Mouse (Mus musculus) kidney, postnatal 0 days (tissue): Measurements from ENCODE around the gene Ptgir. TPM values are rescaled to one million over a fixed set of nuclear protein-coding genes. Genes with fewer than 3 reads are reported as not detected.
A peak's percentile ranks its signal among the peaks of the same experiment; 100 is the strongest.

ENCODE experiments used
- ATAC-seq: fragments of 200-750 bp; cut with Nextera tagmentation; replicated peaks from 2 replicates; pipeline ENCODE4 v1.8.0; 2017; ENCODE audit warnings: low read depth, moderate number of reproducible peaks, moderate TSS enrichment, moderate library complexity; ENCODE audit not compliant: low FRiP score
- DNase-seq: peaks from one replicate; pipeline ENCODE4 v3.0.0-alpha.2; 2016; ENCODE audit warnings: low spot score
- H3K27ac ChIP-seq: fragments of 300-500 bp; sonication (generic); 2 replicates; pipeline ENCODE4 v1.5.1; 2014; ENCODE audit warnings: mild to moderate bottlenecking
- H3K27me3 ChIP-seq: fragments of 300-500 bp; sonication (generic); 2 replicates; pipeline ENCODE4 v1.6.1; 2014; ENCODE audit warnings: low read length, mixed read lengths; ENCODE audit not compliant: insufficient read depth
- H3K36me3 ChIP-seq: fragments of 300-500 bp; sonication (generic); 2 replicates; pipeline ENCODE4 v1.6.1; 2014; ENCODE audit warnings: low read length, mixed read lengths; ENCODE audit not compliant: insufficient read depth
- H3K4me1 ChIP-seq: fragments of 300-500 bp; sonication (generic); replicated peaks from 2 replicates; pipeline ENCODE4 v1.6.1; 2014; ENCODE audit warnings: antibody characterized with exemption, low read length, mixed read lengths; ENCODE audit not compliant: insufficient read depth
- H3K4me2 ChIP-seq: fragments of 300-500 bp; sonication (generic); 2 replicates; pipeline ENCODE4 v1.6.1; 2014; ENCODE audit warnings: mild to moderate bottlenecking, low read length, moderate library complexity, mixed read lengths
- H3K4me3 ChIP-seq: fragments of 300-500 bp; sonication (generic); replicated peaks from 2 replicates; pipeline ENCODE4 v1.5.1; 2014; ENCODE audit warnings: low read depth, low read length
- H3K9ac ChIP-seq: fragments of 300-500 bp; sonication (generic); 2 replicates; pipeline ENCODE4 v1.6.1; 2014; ENCODE audit warnings: low read depth, low read length
- H3K9me3 ChIP-seq: fragments of 300-500 bp; sonication (generic); replicated peaks from 2 replicates; pipeline ENCODE4 v1.6.1; 2016; ENCODE audit warnings: low read length, inconsistent platforms, mixed read lengths
- CTCF ChIP-seq: IDR thresholded peaks from 2 replicates; pipeline ENCODE4 v1.5.1; 2016; ENCODE audit warnings: antibody characterized with exemption, low read depth, mild to moderate bottlenecking, moderate library complexity
- WGBS: fragments of 180-500 bp; shearing (Covaris S2); extraction: QIAGEN DNeasy Blood & Tissue Kit; methylation state at CpG from one replicate; pipeline ENCODE4 v1.1.7; 2014; 5-methylcytosine and 5-hydroxymethylcytosine counted together
- polyA plus RNA-seq: library from polyadenylated mRNA; unstranded; fragments of >200 nt; fragmentation: Nextera tagmentation; extraction: Ambion mirVana; gene quantifications from 2 replicates; pipeline ENCODE4 v1.2.1, GENCODE M21; 2015

The Ptgir gene
- polyA plus RNA-seq, 1 experiment from 2014 or later, result 2.3 TPM

DNA sequence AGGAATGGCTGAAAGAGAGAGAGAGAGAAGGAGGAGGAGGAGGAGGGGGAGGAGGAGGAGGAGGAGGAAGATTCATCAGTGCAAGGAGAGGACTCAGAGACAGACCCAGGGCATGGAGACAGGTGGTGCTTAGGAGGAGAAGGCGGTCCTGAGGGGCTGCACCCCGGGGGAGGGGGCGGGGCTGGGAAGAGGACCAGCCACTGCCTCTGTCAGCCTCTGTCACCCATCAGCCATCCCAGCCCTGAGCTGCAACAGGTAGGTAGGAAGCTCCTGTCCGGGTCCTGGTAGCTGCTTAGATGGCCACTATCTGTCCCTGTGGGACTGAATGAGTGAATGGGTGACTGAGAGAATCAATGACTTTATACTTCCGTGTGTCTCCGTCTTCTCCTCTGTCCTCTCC lies 12.7 kb upstream of the Ptgir start:
- 0 out of 2 replicates have a peak, but pooled peaks cover 7% of the 10 kb centered on the region for H3K27me3 ChIP-seq
- ATAC-seq (no peak), DNase-seq (no peak)
- no peak for TF ChIP-seq CTCF
- WGBS, result 18% methylated on average over 5 of the region's 6 CpGs
- H3K27ac ChIP-seq, result no peak overlapping the region
- no peaks in the 10 kb centered on the region for H3K4me1 ChIP-seq
- H3K9me3 ChIP-seq, result no peaks in the 10 kb centered on the region
- no peaks in the 10 kb centered on the region for H3K36me3 ChIP-seq
- no peak overlapping the region for H3K9ac ChIP-seq
- no peak overlapping the region for H3K4me3 ChIP-seq
- no peak overlapping the region for H3K4me2 ChIP-seq

DNA sequence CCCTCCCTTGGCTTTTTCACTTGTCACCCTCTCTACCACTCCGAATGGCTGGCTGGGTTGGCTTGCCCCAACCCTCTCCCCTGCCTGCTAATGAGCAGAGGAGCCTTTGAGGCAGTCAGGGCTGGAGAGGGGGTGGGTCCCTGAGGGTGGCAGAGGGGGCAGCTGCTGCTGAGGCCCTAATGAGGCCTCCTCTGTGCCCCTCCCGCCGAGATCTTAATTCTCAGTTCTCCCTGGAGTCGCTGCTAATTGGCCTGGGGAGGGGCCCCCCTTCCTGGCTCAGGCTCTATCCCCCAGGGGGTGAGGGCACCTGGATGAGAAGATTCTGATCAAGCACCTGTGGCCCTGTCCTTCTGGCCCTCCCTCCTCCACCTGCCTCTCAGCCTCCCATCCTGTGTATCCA lies 12.0 kb upstream of the Ptgir start:
- H3K4me1 ChIP-seq, result no peaks in the 10 kb centered on the region
- H3K9me3 ChIP-seq, result no peaks in the 10 kb centered on the region
- 0 out of 2 replicates have a peak, but pooled peaks cover 7% of the 10 kb centered on the region for H3K27me3 ChIP-seq
- TF ChIP-seq CTCF, result no peak
- H3K4me3 ChIP-seq, result no peak overlapping the region
- H3K4me2 ChIP-seq, result 0 out of 2 replicates have a peak overlapping the region, but pooled peaks have one; percentile 50
- 12% methylated on average over 4 of the region's 4 CpGs for WGBS
- H3K9ac ChIP-seq, result no peak overlapping the region
- no peaks in the 10 kb centered on the region for H3K36me3 ChIP-seq
- DNase-seq, result no peak
- H3K27ac ChIP-seq, result no peak overlapping the region
- ATAC-seq, result no peak

DNA sequence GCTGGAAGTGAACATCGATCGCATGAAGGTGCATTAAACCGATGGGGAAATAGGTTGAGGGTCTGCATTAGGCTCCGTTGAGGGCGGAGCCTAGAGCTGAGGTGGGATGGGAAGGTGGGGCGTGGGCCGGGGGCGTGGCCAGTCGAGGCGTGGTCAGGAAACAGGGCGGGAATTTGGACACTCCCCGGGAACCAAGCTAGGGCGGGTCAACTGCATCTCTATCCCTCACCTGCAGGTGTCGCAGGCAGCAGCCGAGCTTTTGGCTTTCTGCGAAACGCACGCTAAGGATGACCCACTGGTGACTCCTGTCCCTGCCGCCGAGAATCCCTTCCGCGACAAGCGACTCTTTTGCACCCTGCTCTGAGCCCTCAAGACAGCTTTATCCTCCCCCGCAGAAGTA lies 11.3 kb upstream of the Ptgir start:
- peak; percentile 90 for DNase-seq
- ATAC-seq, result peak; percentile 34; the same call in 1 of the 2 replicates
- Histone ChIP-seq H3K4me1 (no peaks in the 10 kb centered on the region), H3K4me2 (peak overlapping the region; percentile 50), H3K27ac (no peak overlapping the region), H3K27me3 (0 out of 2 replicates have a peak, but pooled peaks cover 7% of the 10 kb centered on the region), H3K36me3 (no peaks in the 10 kb centered on the region), H3K4me3 (peak overlapping the region; percentile 18; the same call in 1 of the 2 replicates), H3K9me3 (no peaks in the 10 kb centered on the region), H3K9ac (0 out of 2 replicates have a peak overlapping the region, but pooled peaks have one; percentile 31)
- TF ChIP-seq CTCF, result peak; percentile 90
- under 1% methylated on average over 24 of the region's 24 CpGs for WGBS

DNA sequence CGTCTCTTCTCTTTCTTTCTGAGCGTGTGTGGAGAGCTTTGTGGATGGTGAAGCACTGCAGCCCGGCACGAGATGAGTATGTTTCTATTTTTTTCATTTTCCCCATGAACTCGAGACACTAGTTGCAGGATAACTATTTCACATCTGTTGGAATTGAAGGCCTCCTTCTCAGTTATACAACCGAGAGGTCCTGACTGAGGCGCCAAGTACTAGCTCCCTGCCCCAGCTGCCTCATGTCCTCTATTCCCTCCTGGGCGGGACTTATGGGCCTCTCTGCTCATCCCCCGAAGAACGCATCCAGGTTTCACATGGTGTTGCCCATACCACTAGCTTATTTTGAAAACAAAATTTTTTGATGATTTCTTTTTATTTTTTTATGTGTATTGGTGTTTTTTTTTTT lies 10.8 kb upstream of the Ptgir start:
- 0 out of 2 replicates have a peak overlapping the region, but pooled peaks have one; percentile 31 for H3K9ac ChIP-seq
- DNase-seq, result no peak
- WGBS, result 25% methylated on average over 10 of the region's 10 CpGs

DNA sequence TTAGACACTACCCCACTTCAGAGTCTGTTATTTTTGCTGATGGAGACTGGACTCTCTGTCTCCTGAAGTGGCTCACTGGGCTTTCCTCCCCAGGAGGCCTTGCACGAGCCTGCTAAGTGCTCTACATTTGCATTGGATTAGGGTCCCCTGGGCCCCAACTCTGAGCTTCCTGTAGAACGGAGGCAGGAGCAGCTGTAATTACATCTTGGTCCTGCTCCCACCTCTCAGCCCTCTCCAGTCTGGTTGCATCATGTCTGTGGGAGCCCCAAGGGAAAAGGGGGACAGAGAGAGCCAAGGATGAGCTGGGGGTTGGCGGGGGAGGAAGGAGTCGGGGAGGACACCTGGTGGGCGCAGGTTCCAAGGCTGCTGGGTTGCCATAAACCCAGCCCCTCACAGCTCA lies 5.8 kb upstream of the Ptgir start:
- no peaks in the 10 kb centered on the region for H3K9me3 ChIP-seq
- no peak overlapping the region for H3K9ac ChIP-seq
- no peak for TF ChIP-seq CTCF
- 25% methylated on average over 5 of the region's 5 CpGs for WGBS
- no peak for ATAC-seq
- H3K27ac ChIP-seq, result no peak overlapping the region
- H3K36me3 ChIP-seq, result no peaks in the 10 kb centered on the region
- no peak overlapping the region for H3K4me2 ChIP-seq
- H3K4me1 ChIP-seq, result no peaks in the 10 kb centered on the region
- no peaks in the 10 kb centered on the region for H3K27me3 ChIP-seq
- DNase-seq, result no peak
- no peak overlapping the region for H3K4me3 ChIP-seq

More for the DNA sequence above, 10.8 kb upstream of the Ptgir start:
- no peaks in the 10 kb centered on the region for H3K36me3 ChIP-seq
- H3K9me3 ChIP-seq, result no peaks in the 10 kb centered on the region
- no peak for TF ChIP-seq CTCF
- ATAC-seq, result no peak
- H3K27ac ChIP-seq, result no peak overlapping the region
- peak overlapping the region; percentile 18; the same call in 1 of the 2 replicates for H3K4me3 ChIP-seq
- no peaks in the 10 kb centered on the region for H3K4me1 ChIP-seq
- H3K4me2 ChIP-seq, result peak overlapping the region; percentile 50
- 0 out of 2 replicates have a peak, but pooled peaks cover 7% of the 10 kb centered on the region for H3K27me3 ChIP-seq

DNA sequence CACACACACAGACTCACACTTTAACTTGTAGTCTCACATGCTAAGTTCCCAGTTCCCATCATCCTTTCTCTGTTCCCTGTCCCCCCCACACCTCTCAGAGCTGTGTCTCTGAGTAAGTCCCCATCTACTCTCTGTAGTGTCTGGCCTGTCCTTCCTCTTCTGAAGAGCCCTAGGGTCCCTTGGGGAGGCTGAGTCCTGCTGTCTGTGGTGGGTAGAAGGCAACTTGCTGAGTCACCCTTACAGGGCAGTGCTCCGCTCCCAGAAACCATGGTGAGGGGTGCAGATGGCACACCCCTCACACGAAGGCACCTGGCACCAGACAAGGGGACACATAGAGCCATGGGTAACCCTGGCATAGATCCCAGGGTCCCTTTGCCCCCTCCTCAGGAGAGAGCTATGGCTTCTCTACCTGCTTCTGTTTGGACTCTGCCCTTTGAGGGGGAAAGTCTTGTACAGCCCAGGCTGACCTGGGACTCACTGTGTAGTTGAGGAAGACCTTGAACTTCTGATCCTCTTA lies 2.8 kb upstream of the Ptgir start:
- Histone ChIP-seq H3K4me2 (no peak overlapping the region), H3K9me3 (no peaks in the 10 kb centered on the region), H3K4me1 (peaks cover 10% of the 10 kb centered on the region), H3K9ac (0 out of 2 replicates have a peak overlapping the region, but pooled peaks have one; percentile 13), H3K36me3 (no peaks in the 10 kb centered on the region), H3K27ac (no peak overlapping the region), H3K4me3 (no peak overlapping the region), H3K27me3 (no peaks in the 10 kb centered on the region)
- TF ChIP-seq CTCF, result no peak
- DNase-seq, result no peak
- ATAC-seq, result no peak
- 81% methylated on average over 2 of the region's 2 CpGs for WGBS
